Mouse (Mus musculus) cerebellum, adult 2 months (tissue): ENCODE results near the gene Ngfr. TPM values are rescaled to one million over a fixed set of nuclear protein-coding genes. Genes with fewer than 3 reads are reported as not detected.
A peak's percentile ranks its signal among the peaks of the same experiment; 100 is the strongest.

Experiments used
- DNase-seq, 2 experiments: peaks; one replicate each; pipeline ENCODE4 v3.0.0; 2021
- H3K27ac ChIP-seq: fragments of 200-500 bp; 2 replicates; pipeline ENCODE4 v1.5.1; 2012; ENCODE audit warnings: low read length, control low read depth, inconsistent platforms; ENCODE audit not compliant: insufficient read depth
- H3K27me3 ChIP-seq: fragments of 200-500 bp; 2 replicates; pipeline ENCODE4 v1.6.1; 2012; ENCODE audit warnings: inconsistent platforms, mild to moderate bottlenecking, low read length, moderate library complexity; ENCODE audit not compliant: control insufficient read depth, insufficient read depth
- H3K4me1 ChIP-seq: fragments of 200-500 bp; 2 replicates; pipeline ENCODE4 v1.6.1; 2011; ENCODE audit warnings: low read length; ENCODE audit not compliant: control insufficient read depth, insufficient read depth
- H3K4me3 ChIP-seq: fragments of 200-500 bp; replicated peaks from 2 replicates; pipeline ENCODE3; 2011; ENCODE audit warnings: mild to moderate bottlenecking, low read depth, low read length, control low read depth; ENCODE audit not compliant: insufficient read depth
- CTCF ChIP-seq: fragments of 200-500 bp; IDR thresholded peaks from 2 replicates; pipeline ENCODE4 v1.5.1; 2011; ENCODE audit warnings: low read depth, mild to moderate bottlenecking, control low read depth, low read length, moderate library complexity, borderline replicate concordance; ENCODE audit not compliant: insufficient read depth
- POLR2A ChIP-seq: fragments of 200-500 bp; IDR thresholded peaks from 2 replicates; pipeline ENCODE4 v1.6.1; 2011; ENCODE audit warnings: low read length, control low read depth, borderline replicate concordance; ENCODE audit not compliant: insufficient read depth
- WGBS: fragments of 180-500 bp; shearing (Covaris S2); methylation state at CpG from one replicate; pipeline ENCODE4 v1.1.7; 2018; 5-methylcytosine and 5-hydroxymethylcytosine counted together
- polyA plus RNA-seq: library from polyadenylated mRNA; depleted of rRNA; stranded (reverse); fragments of >200 nt; gene quantifications from 2 replicates; pipeline ENCODE4 v1.2.3, GENCODE M21; 2012

Ngfr gene
- polyA plus RNA-seq, 1 experiment: 6.4 TPM

DNA sequence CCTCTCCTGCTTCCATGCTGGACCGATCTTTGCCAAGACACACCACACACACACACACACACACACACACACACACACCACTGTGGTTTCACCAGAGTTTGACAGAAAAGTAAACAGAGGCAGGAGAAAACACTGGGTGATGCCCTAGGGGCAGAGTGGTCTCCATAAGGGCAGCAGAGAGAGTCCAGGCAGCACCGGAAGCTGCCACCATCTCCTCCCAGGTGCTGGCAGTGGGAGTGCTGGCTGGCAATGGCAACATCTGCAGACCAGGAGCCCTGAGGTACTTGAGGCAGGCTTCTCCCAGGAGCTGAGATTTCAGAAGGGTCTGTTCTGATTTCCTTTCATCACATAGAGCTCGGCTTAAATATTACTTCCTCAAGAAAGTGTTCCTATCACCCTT is 5.3 kb downstream of the Ngfr start:
- no peak for TF ChIP-seq POLR2A
- no peak for TF ChIP-seq CTCF
- WGBS: 57% methylated on average over 3 of the region's 3 CpGs
- Histone ChIP-seq H3K4me3 (no peak overlapping the region), H3K27me3 (peaks cover 2% of the 10 kb centered on the region; the same call in 1 of the 2 replicates), H3K27ac (no peak overlapping the region), H3K4me1 (peaks cover 4% of the 10 kb centered on the region)
- DNase-seq: no peak

DNA sequence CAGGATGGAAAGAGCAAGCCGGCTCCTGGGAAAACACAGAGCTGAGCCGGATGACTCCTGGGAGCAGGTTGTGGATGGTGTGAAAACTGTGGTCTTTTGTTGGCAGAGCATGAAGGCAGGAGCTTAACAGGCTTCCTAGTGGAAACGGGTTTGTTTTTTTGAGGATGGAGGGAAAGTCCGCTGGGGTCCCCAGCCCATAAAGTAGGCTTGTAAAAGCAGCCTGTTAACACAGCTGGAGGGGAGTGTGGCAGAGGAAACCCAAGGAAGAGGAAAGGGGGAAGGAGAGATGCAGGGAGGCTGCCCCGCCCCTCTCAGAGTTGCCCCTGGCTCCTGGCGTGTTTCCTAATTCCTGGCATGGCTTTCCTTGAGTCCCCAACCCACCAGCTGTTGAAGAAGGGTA is 8.1 kb downstream of the Ngfr start:
- no peak for TF ChIP-seq POLR2A
- no peak for TF ChIP-seq CTCF
- Histone ChIP-seq H3K4me1 (no peaks in the 10 kb centered on the region), H3K4me3 (no peak overlapping the region), H3K27me3 (no peaks in the 10 kb centered on the region), H3K27ac (no peak overlapping the region)
- DNase-seq: no peak
- WGBS: 24% methylated on average over 6 of the region's 6 CpGs

DNA sequence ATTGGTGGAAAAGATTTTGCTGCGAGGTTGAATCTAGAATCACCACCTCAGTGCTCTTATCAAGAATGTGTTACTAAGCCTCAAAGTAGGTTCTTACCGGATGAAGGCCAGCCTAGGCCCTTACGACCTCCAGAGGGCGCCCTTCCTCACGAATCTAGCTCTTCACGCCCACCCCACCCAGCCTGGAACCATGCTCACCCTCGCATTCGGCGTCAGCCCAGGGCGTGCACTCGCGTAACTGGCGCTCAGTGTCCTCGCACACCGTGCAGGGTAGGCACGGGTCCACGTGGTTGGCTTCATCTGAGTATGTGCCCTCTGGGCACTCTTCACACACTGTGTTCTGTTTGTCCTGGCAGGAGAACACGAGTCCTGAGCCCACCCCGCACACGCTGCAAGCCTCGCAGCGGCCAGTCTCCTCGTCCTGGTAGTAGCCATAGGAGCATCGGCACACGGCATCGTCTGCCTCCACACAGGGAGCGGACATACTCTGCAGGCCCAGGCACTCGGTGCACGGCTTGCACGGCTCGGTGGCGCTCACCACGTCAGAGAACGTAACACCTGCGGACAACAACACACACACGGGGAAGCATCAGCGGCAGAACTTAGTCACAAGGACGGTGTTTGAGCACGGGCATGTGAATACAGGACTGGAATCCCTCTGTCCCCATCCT is 9.6 kb downstream of the Ngfr start:
- DNase-seq: no peak
- H3K27me3 ChIP-seq: no peaks in the 10 kb centered on the region
- WGBS: 26% methylated on average over 39 of the region's 39 CpGs

DNA sequence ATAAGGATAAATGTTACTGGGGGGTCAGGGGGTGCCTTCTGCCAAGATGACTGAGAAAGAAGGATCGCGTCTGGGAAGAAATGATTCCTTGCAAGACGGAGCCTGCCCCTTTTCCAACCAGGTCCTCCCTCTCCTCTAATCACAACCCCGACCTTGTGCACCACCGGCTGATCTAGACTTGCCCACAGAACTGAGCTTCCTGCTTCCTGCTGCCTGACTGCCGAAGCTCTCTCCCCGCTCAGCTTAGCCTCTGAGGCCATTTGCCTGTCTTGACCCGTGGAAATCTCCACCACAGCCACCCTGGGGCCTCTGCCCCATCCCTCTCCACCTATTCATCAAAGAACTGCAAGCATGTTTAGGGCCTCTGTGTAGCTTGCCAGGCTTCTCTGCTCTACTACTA is 11.2 kb downstream of the Ngfr start:
- Histone ChIP-seq H3K27ac (no peak overlapping the region), H3K27me3 (no peaks in the 10 kb centered on the region), H3K4me1 (no peaks in the 10 kb centered on the region), H3K4me3 (no peak overlapping the region)
- WGBS: 81% methylated on average over 8 of the region's 8 CpGs
- no peak for DNase-seq
- TF ChIP-seq POLR2A: no peak
- no peak for TF ChIP-seq CTCF

More for the DNA sequence above, 9.6 kb downstream of the Ngfr start:
- Histone ChIP-seq H3K27ac (no peak overlapping the region), H3K4me3 (no peak overlapping the region), H3K4me1 (no peaks in the 10 kb centered on the region)
- TF ChIP-seq POLR2A (no peak), CTCF (peak; percentile 60; the same call in 1 of the 2 replicates)

DNA sequence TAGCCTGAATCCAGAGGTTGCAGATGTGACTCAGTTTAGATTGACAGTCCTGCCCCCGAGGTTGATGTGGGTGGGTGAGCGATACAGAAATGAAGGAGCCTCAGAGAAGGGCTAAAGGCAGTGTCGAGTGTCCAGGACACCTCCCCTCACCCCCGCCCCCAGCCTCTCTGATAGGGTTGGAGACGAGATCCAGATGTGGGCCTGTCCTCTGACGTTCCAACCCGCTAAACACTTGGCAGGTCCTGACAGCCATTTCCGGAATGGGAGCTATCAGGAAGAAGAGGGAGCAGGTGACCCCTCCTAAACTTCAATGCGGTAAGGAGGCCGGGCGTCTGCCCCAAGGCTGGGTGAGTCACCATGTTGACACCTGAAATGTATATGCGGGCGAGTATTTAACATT is 11.7 kb downstream of the Ngfr start:
- no peaks in the 10 kb centered on the region for H3K27me3 ChIP-seq
- H3K4me3 ChIP-seq: no peak overlapping the region
- DNase-seq: no peak
- no peak for TF ChIP-seq CTCF
- no peak for TF ChIP-seq POLR2A
- H3K27ac ChIP-seq: no peak overlapping the region
- H3K4me1 ChIP-seq: no peaks in the 10 kb centered on the region
- WGBS: 59% methylated on average over 13 of the region's 13 CpGs

DNA sequence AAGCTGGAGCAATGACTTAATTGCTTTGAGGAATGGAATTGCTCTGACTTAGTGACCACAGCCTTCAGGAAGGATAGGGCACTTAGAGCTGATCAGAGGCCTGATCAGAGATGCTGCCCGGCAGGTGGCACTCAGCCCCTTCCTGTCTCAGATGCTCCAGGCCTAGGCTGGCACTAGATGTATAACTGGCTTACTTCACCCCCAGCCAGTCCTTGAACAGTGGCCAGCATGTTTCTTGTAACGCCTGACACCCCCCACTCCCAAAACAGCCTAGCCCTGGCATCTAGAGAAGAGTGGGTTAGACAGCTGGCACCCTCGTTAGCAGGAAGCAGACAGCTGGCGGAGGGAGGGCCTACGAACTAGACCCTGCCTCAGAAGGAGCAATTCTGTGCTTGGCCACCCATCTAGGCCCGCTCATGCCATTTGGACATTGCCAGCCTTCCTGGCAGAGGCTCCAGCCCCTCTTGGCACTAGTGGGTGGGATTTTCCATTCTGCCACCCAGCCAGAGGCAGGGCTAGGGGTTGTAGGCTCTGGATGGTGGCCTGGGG is 12.7 kb downstream of the Ngfr start:
- 46% methylated on average over 6 of the region's 6 CpGs for WGBS
- Histone ChIP-seq H3K27me3 (no peaks in the 10 kb centered on the region), H3K27ac (no peak overlapping the region), H3K4me3 (no peak overlapping the region), H3K4me1 (no peaks in the 10 kb centered on the region)
- no peak for DNase-seq
- TF ChIP-seq CTCF (no peak), POLR2A (no peak)

DNA sequence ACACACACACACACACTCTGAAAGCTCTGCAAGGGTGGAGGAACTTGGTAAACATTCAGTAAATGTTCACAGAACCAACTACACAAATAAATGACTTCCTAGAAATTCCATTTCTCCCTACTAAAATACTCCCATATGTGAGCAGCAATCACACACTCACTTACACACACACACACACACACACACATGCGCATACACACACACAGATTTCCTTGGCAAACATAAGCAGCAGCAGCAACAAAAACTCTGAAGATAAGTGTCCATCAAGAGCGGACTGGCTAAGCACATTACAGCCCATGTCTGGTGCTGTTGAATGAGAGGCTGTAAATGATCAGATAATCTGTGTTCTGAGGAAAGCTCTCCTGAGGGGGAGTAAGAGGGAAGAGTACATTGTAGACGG is 15.3 kb downstream of the Ngfr start:
- no peak overlapping the region for H3K4me3 ChIP-seq
- DNase-seq: no peak
- no peaks in the 10 kb centered on the region for H3K27me3 ChIP-seq
- H3K27ac ChIP-seq: no peak overlapping the region
- no peaks in the 10 kb centered on the region for H3K4me1 ChIP-seq
- TF ChIP-seq CTCF (no peak), POLR2A (no peak)
- WGBS: 71% methylated on average over 3 of the region's 3 CpGs

DNA sequence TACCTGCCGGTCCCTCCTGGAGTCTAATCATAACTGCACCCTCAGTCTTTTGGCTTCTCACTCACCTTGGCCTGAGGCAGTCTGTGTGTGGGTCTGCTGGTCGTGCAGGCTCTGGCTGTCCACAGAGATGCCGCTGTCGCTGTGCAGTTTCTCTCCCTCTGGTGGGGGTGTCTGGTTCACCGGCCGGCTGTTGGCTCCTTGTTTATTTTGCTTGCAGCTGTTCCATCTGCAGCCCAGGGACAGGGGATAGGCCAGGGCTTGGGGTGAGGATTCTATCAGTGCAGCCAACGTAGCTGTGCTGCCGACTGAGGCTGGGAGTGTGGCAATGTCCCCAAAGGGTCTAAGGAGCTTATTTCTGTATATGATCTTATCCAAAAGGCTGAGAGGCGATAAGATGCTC is 15.8 kb downstream of the Ngfr start:
- DNase-seq: no peak
- Histone ChIP-seq H3K27me3 (no peaks in the 10 kb centered on the region), H3K27ac (no peak overlapping the region), H3K4me1 (no peaks in the 10 kb centered on the region), H3K4me3 (no peak overlapping the region)
- 29% methylated on average over 9 of the region's 9 CpGs for WGBS
- TF ChIP-seq CTCF (no peak), POLR2A (no peak)
